Mouse (Mus musculus) kidney, embryonic 14.5 days (tissue): ENCODE measurements around the gene Scn7a. TPM values are rescaled to one million over a fixed set of nuclear protein-coding genes. Genes with fewer than 3 reads are reported as not detected.
A peak's percentile ranks its signal among the peaks of the same experiment; 100 is the strongest.

Source experiments
- ATAC-seq: fragments of 200-750 bp; cut with Nextera tagmentation; 2 replicates; pipeline ENCODE4 v1.8.0; 2017; ENCODE audit warnings: moderate number of reproducible peaks, mild to moderate bottlenecking, moderate TSS enrichment, moderate library complexity; ENCODE audit not compliant: low FRiP score, low TSS enrichment
- H3K27ac ChIP-seq: fragments of 300-500 bp; sonication (generic); 2 replicates; pipeline ENCODE4 v1.5.1; 2014; ENCODE audit warnings: low read depth, mild to moderate bottlenecking, low read length, moderate library complexity, mixed read lengths
- H3K27me3 ChIP-seq: fragments of 300-500 bp; sonication (generic); 2 replicates; pipeline ENCODE4 v1.6.1; 2014; ENCODE audit warnings: mild to moderate bottlenecking, low read length; ENCODE audit not compliant: control insufficient read depth, insufficient read depth
- H3K36me3 ChIP-seq: fragments of 300-500 bp; sonication (generic); 2 replicates; pipeline ENCODE4 v1.6.1; 2014; ENCODE audit warnings: low read length, mixed read lengths; ENCODE audit not compliant: control insufficient read depth, insufficient read depth
- H3K4me1 ChIP-seq: fragments of 300-500 bp; sonication (generic); 2 replicates; pipeline ENCODE4 v1.6.1; 2014; ENCODE audit warnings: low read length, mixed read lengths; ENCODE audit not compliant: control insufficient read depth, insufficient read depth
- H3K4me2 ChIP-seq: fragments of 300-500 bp; sonication (generic); replicated peaks from 2 replicates; pipeline ENCODE4 v1.6.1; 2014; ENCODE audit warnings: low read depth, mild to moderate bottlenecking, low read length
- H3K4me3 ChIP-seq: fragments of 300-500 bp; sonication (generic); 2 replicates; pipeline ENCODE4 v1.5.1; 2014; ENCODE audit warnings: mild to moderate bottlenecking, low read length
- H3K9ac ChIP-seq: fragments of 300-500 bp; sonication (generic); 2 replicates; pipeline ENCODE4 v1.6.1; 2014; ENCODE audit warnings: low read depth, mild to moderate bottlenecking, low read length, moderate library complexity
- H3K9me3 ChIP-seq: fragments of 300-500 bp; sonication (generic); 2 replicates; pipeline ENCODE4 v1.6.1; 2016; ENCODE audit warnings: low read length; ENCODE audit not compliant: control insufficient read depth
- WGBS: fragments of 180-500 bp; shearing (Covaris S2); extraction: QIAGEN DNeasy Blood & Tissue Kit; methylation state at CpG from one replicate; pipeline ENCODE4 v1.1.7; 2014; 5-methylcytosine and 5-hydroxymethylcytosine counted together
- polyA plus RNA-seq: library from polyadenylated mRNA; unstranded; fragments of >200 nt; fragmentation: Nextera tagmentation; extraction: Ambion mirVana; gene quantifications from 2 replicates; pipeline ENCODE4 v1.2.1, GENCODE M21; 2014

Scn7a gene
- polyA plus RNA-seq, 1 experiment from 2014 or later = 2.1 TPM

GRCm38 (mm10) chr2:66644384-66644783, 140.3 kb downstream of the Scn7a start:
- Histone ChIP-seq H3K27me3 (no peaks in the 10 kb centered on the region), H3K4me1 (no peaks in the 10 kb centered on the region), H3K9ac (no peak overlapping the region), H3K36me3 (no peaks in the 10 kb centered on the region), H3K27ac (no peak overlapping the region), H3K4me2 (no peak overlapping the region), H3K4me3 (no peak overlapping the region), H3K9me3 (no peaks in the 10 kb centered on the region)
- 30% methylated on average over 5 of the region's 5 CpGs for WGBS
- ATAC-seq = peak; percentile 55; the same call in 1 of the 2 replicates

- Histone ChIP-seq H3K27ac (no peak within 1 kb of the TSS), H3K4me1 (0 out of 2 replicates have a peak, but pooled peaks cover 2% of the 10 kb centered on the region), H3K27me3 (peaks cover 8% of the 10 kb centered on the region), H3K9me3 (no peaks in the 10 kb centered on the region), H3K9ac (peak within 1 kb of the TSS; percentile 28; the same call in 1 of the 2 replicates), H3K36me3 (no peaks in the 10 kb centered on the region), H3K4me2 (peak within 1 kb of the TSS; percentile 73), H3K4me3 (peak within 1 kb of the TSS; percentile 34)
- peak; percentile 94 for ATAC-seq
- WGBS = 2% methylated on average over 28 of the region's 29 CpGs
Observed at GRCm38 (mm10) chr2:66634580-66635359, 149.9 kb downstream of the Scn7a start, which contains the start of gene Scn9a. TSS of gene Scn9a (minus strand) at chr2:66634962.

GRCm38 (mm10) chr2:66632728-66633127, 152.0 kb downstream of the Scn7a start:
- H3K27ac ChIP-seq = no peak overlapping the region
- H3K36me3 ChIP-seq = no peaks in the 10 kb centered on the region
- no peak overlapping the region for H3K4me2 ChIP-seq
- ATAC-seq = no peak
- peaks cover 8% of the 10 kb centered on the region for H3K27me3 ChIP-seq
- H3K9ac ChIP-seq = no peak overlapping the region
- 0 out of 2 replicates have a peak, but pooled peaks cover 2% of the 10 kb centered on the region for H3K4me1 ChIP-seq
- H3K4me3 ChIP-seq = no peak overlapping the region
- no peaks in the 10 kb centered on the region for H3K9me3 ChIP-seq
- 24% methylated on average over 5 of the region's 5 CpGs for WGBS

Other genes starting within 250 kb of the Scn7a start
- 0.45 and 0.60 TPM in 2 replicates for gene Scn9a, start 150.0 kb downstream of the Scn7a start, polyA plus RNA-seq